ENCODE assay signal across 19 mouse cellular contexts in genomic region chr15:79344627-79345026, GRCm38 (mm10). TPM values are rescaled to one million over a fixed set of nuclear protein-coding genes. Genes with fewer than 3 reads are reported as not detected.
DNase-seq lines count a peak whose midpoint lies in the region; ATAC-seq and TF ChIP-seq lines count a peak whose summit lies in the region.
"Had no signal": no experiment of that assay in that cellular context is flagged by ENCODE, and none has a peak within 500 bp of the region (broad histone marks: within the 10 kb centered on the region; RNA-seq: fewer than 3 reads in every experiment).

No protein-coding gene starts in this region.

- no peak overlapping the region for H3K27ac ChIP-seq in kidney, embryonic 16.5 days (ENCODE audit: low read length)
- H3K27ac ChIP-seq in liver, embryonic 11.5 days (ENCODE audit: low read depth, low read length), result 0 out of 2 replicates have a peak overlapping the region, but pooled peaks have one; percentile 13
- no peak overlapping the region for H3K27ac ChIP-seq in liver, postnatal 0 days (ENCODE audit: low read depth)
- H3K27ac ChIP-seq: embryonic facial prominence, embryonic 10.5 days; embryonic facial prominence, embryonic 12.5 days; forebrain, embryonic 13.5 days; forebrain, embryonic 15.5 days had no signal

- H3K4me2 ChIP-seq in kidney, embryonic 16.5 days (replicated peaks; ENCODE audit: low read depth, low read length), result no peak overlapping the region
- no peak overlapping the region for H3K4me2 ChIP-seq in liver, embryonic 11.5 days
- H3K4me2 ChIP-seq in liver, postnatal 0 days (ENCODE audit: low read depth, low read length), result no peak overlapping the region
- H3K4me2 ChIP-seq: embryonic facial prominence, embryonic 12.5 days; forebrain, embryonic 13.5 days; forebrain, embryonic 15.5 days had no signal

- peaks cover 10% of the 10 kb centered on the region for H3K4me1 ChIP-seq in kidney, embryonic 16.5 days (ENCODE audit: insufficient read depth, low read length)
- peaks cover 17% of the 10 kb centered on the region for H3K4me1 ChIP-seq in liver, embryonic 11.5 days (replicated peaks; ENCODE audit: control insufficient read depth, insufficient read depth, low read length)
- peaks cover 28% of the 10 kb centered on the region for H3K4me1 ChIP-seq in liver, postnatal 0 days (ENCODE audit: insufficient read depth)

- no peak for ATAC-seq in kidney, embryonic 16.5 days (ENCODE audit: low FRiP score, low TSS enrichment)
- ATAC-seq in liver, embryonic 11.5 days (replicated peaks; ENCODE audit: low FRiP score), result no peak
- no peak for ATAC-seq in liver, postnatal 0 days
- ATAC-seq: forebrain, embryonic 13.5 days; forebrain, embryonic 15.5 days had no signal

- H3K27me3 ChIP-seq in kidney, embryonic 16.5 days (ENCODE audit: insufficient read depth, low read length), result no peaks in the 10 kb centered on the region; the same call in 1 of the 2 replicates
- no peaks in the 10 kb centered on the region for H3K27me3 ChIP-seq in liver, embryonic 11.5 days (replicated peaks; ENCODE audit: control insufficient read depth, insufficient read depth, low read length)
- H3K27me3 ChIP-seq in liver, postnatal 0 days (ENCODE audit: insufficient read depth, low read length), result no peaks in the 10 kb centered on the region

- H3K9me3 ChIP-seq in kidney, embryonic 16.5 days (ENCODE audit: low read length), result no peaks in the 10 kb centered on the region; the same call in 1 of the 2 replicates
- H3K9me3 ChIP-seq in liver, embryonic 11.5 days (ENCODE audit: control insufficient read depth, low read length), result no peaks in the 10 kb centered on the region
- no peaks in the 10 kb centered on the region for H3K9me3 ChIP-seq in liver, postnatal 0 days (ENCODE audit: low read length)
- H3K9me3 ChIP-seq: embryonic facial prominence, embryonic 10.5 days; embryonic facial prominence, embryonic 12.5 days; forebrain, embryonic 13.5 days; forebrain, embryonic 15.5 days had no signal

- no peak for TF ChIP-seq CTCF in liver, postnatal 0 days (IDR thresholded peaks at IDR 0.05; ENCODE audit: low read depth)

- DNase-seq in kidney, adult 8-10 months, result peak; percentile 44 to 71
- no peak for DNase-seq in kidney, postnatal 14 days
- peak; percentile 54 to 68 for DNase-seq in kidney, postnatal 36 days
- DNase-seq in liver, embryonic 11.5 days (ENCODE audit: low spot score), result no peak
- DNase-seq in liver, postnatal 0 days, result no peak
- no peak for DNase-seq in adrenal gland, adult 18-20 months (ENCODE audit: low spot score in 2 of 2)
- DNase-seq: adrenal gland, adult 8-10 months; adrenal gland, postnatal 14 days; adrenal gland, postnatal 36 days; cerebellum, adult 11-12 months; cerebellum, adult 2 months; cerebellum, adult 9-10 months; cerebellum, postnatal 10 days; cerebellum, postnatal 25 days had no signal

- no peak for TF ChIP-seq EP300 in liver, postnatal 0 days (IDR thresholded peaks at IDR 0.05; ENCODE audit: low read depth)

- WGBS in kidney, embryonic 16.5 days, result 49% methylated on average over 4 of the region's 4 CpGs
- 57% methylated on average over 4 of the region's 4 CpGs for WGBS in liver, embryonic 11.5 days
- 50% methylated on average over 4 of the region's 4 CpGs for WGBS in liver, postnatal 0 days (ENCODE audit: insufficient replicate concordance)

- H3K9ac ChIP-seq in kidney, embryonic 16.5 days (replicated peaks; ENCODE audit: low read length), result no peak overlapping the region
- H3K9ac ChIP-seq in liver, embryonic 11.5 days (ENCODE audit: low read depth, low read length), result no peak overlapping the region
- no peak overlapping the region for H3K9ac ChIP-seq in liver, postnatal 0 days (replicated peaks)
- H3K9ac ChIP-seq: embryonic facial prominence, embryonic 12.5 days; forebrain, embryonic 13.5 days; forebrain, embryonic 15.5 days had no signal

- H3K4me3 ChIP-seq in kidney, embryonic 16.5 days (ENCODE audit: low read length), result no peak overlapping the region
- no peak overlapping the region for H3K4me3 ChIP-seq in liver, embryonic 11.5 days (ENCODE audit: low read depth, low read length)
- no peak overlapping the region for H3K4me3 ChIP-seq in liver, postnatal 0 days (ENCODE audit: low read depth, low read length)
- H3K4me3 ChIP-seq: embryonic facial prominence, embryonic 10.5 days; embryonic facial prominence, embryonic 12.5 days; forebrain, embryonic 13.5 days; forebrain, embryonic 15.5 days had no signal

- H3K36me3 ChIP-seq in kidney, embryonic 16.5 days (ENCODE audit: insufficient read depth, low read length), result no peaks in the 10 kb centered on the region
- no peaks in the 10 kb centered on the region for H3K36me3 ChIP-seq in liver, embryonic 11.5 days (ENCODE audit: control insufficient read depth, insufficient read depth, low read length)
- no peaks in the 10 kb centered on the region for H3K36me3 ChIP-seq in liver, postnatal 0 days (replicated peaks; ENCODE audit: insufficient read depth, low read length)
- H3K36me3 ChIP-seq: embryonic facial prominence, embryonic 10.5 days; embryonic facial prominence, embryonic 12.5 days; forebrain, embryonic 15.5 days had no signal

RNA-seq across cellular contexts. Expression of gene Maff, which starts 1.8 kb away (rescaled TPM):
- 3.7 and 4.0 TPM in 2 replicates for polyA plus RNA-seq in kidney, embryonic 16.5 days (2015; fragmentation: Nextera tagmentation; extraction: Ambion mirVana)
- polyA plus RNA-seq in liver, embryonic 11.5 days (2014; fragmentation: Nextera tagmentation; extraction: Ambion mirVana), result 3.1 and 3.5 TPM in 2 replicates
- 0.94 and 1.1 TPM in 2 replicates for polyA plus RNA-seq in liver, postnatal 0 days (2015; fragmentation: Nextera tagmentation; extraction: Ambion mirVana)
- total RNA-seq in adrenal gland, adult 18-20 months (2021), result 10 to 100 TPM; 14.1 to 44.6 TPM

RNA-seq across cellular contexts. Expression of gene Pla2g6, which starts 16.4 kb away (rescaled TPM):
- 18.3 and 21.1 TPM in 2 replicates for polyA plus RNA-seq in kidney, embryonic 16.5 days (2015; fragmentation: Nextera tagmentation; extraction: Ambion mirVana)
- 27.7 and 28.1 TPM in 2 replicates for polyA plus RNA-seq in liver, embryonic 11.5 days (2014; fragmentation: Nextera tagmentation; extraction: Ambion mirVana)
- polyA plus RNA-seq in liver, postnatal 0 days (2015; fragmentation: Nextera tagmentation; extraction: Ambion mirVana), result 18.5 and 18.8 TPM in 2 replicates
- total RNA-seq in adrenal gland, adult 18-20 months (2021), result 10 to 100 TPM; 25.3 to 26.5 TPM

RNA-seq across cellular contexts. Expression of gene Tmem184b, which starts 58.7 kb away (rescaled TPM):
- 75.0 and 80.5 TPM in 2 replicates for polyA plus RNA-seq in kidney, embryonic 16.5 days (2015; fragmentation: Nextera tagmentation; extraction: Ambion mirVana)
- polyA plus RNA-seq in liver, embryonic 11.5 days (2014; fragmentation: Nextera tagmentation; extraction: Ambion mirVana), result 36.4 and 38.8 TPM in 2 replicates
- 6.6 and 8.4 TPM in 2 replicates for polyA plus RNA-seq in liver, postnatal 0 days (2015; fragmentation: Nextera tagmentation; extraction: Ambion mirVana)
- total RNA-seq in adrenal gland, adult 18-20 months (2021), result 10 to 100 TPM; 48.2 to 83.4 TPM

RNA-seq across cellular contexts. Expression of gene Baiap2l2, which starts 59.3 kb away (rescaled TPM):
- polyA plus RNA-seq in kidney, embryonic 16.5 days (2015; fragmentation: Nextera tagmentation; extraction: Ambion mirVana), result 12.5 and 17.7 TPM in 2 replicates
- polyA plus RNA-seq in liver, embryonic 11.5 days (2014; fragmentation: Nextera tagmentation; extraction: Ambion mirVana), result 2.9 and 4.6 TPM in 2 replicates
- polyA plus RNA-seq in liver, postnatal 0 days (2015; fragmentation: Nextera tagmentation; extraction: Ambion mirVana), result 1.2 and 2.1 TPM in 2 replicates
- under 1 TPM; 0.13 to 0.93 TPM for total RNA-seq in adrenal gland, adult 18-20 months (2021)
- total RNA-seq: adrenal gland, postnatal 36 days had no signal

Comparison
In these comparisons a context has a peak if more than half of its experiments do, and no peak if none do; other contexts are left out.
1. DNase-seq: peak in kidney, adult 8-10 months (2 of 2) and kidney, postnatal 36 days (2 of 2); none in kidney, postnatal 14 days (single experiment), liver, embryonic 11.5 days (single experiment), liver, postnatal 0 days (single experiment) and adrenal gland, adult 18-20 months (0 of 2).